Mouse (Mus musculus) heart, postnatal 0 days (tissue): ENCODE data around the gene Schip1.
A peak's percentile ranks its signal among the peaks of the same experiment; 100 is the strongest.

Experiments
- CTCF ChIP-seq: IDR thresholded peaks from 2 replicates; pipeline ENCODE4 v1.5.1; 2016; ENCODE audit warnings: antibody characterized with exemption, control low read depth, low read depth
- EP300 ChIP-seq: IDR thresholded peaks from 2 replicates; pipeline ENCODE4 v1.6.1; 2016; ENCODE audit warnings: antibody characterized with exemption, low read depth

- TF ChIP-seq CTCF (peak; percentile 85), EP300 (no peak)
Observed at GRCm38 (mm10) chr3:68056373-68057275, 8.0 kb upstream of the Schip1 start.
